Mouse (Mus musculus): ENCODE results near the gene Hoxb2. TPM values are rescaled to one million over a fixed set of nuclear protein-coding genes. Genes with fewer than 3 reads are reported as not detected.

Hoxb2 gene
- polyA plus RNA-seq, 1 experiment from 2014 or later = 36.9 TPM

DNA sequence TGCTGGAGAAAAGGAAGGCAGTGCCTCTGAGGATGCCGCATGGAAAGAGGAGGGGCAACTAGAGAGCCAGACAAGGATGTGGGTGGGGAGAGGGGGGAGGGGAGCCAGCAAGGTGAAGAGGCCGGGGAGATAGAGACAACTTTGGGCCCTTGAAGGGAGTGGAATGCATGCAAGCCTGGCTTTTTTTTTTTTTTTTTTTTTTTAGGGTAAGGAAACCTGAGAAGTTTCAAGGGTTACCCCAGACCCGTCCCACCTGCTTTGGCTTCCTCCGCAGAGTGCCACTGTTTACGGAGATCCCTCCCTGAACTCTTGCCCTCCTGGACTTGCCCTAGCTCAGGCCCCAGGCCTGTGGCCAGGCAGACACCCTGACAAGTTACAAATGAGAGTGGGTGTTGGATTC is 13.5 kb downstream of the Hoxb2 start:
- Histone ChIP-seq H3K4me3 (no peak overlapping the region), H3K27me3 (peaks cover 47% of the 10 kb centered on the region), H3K27ac (no peak overlapping the region), H3K4me2 (no peak overlapping the region), H3K4me1 (peaks cover 22% of the 10 kb centered on the region), H3K9ac (no peak overlapping the region), H3K36me3 (no peaks in the 10 kb centered on the region), H3K9me3 (no peaks in the 10 kb centered on the region)
- ATAC-seq (ENCODE audit: borderline replicate concordance, extremely low read depth, low FRiP score, low TSS enrichment) = no peak
- 28% methylated on average over 5 of the region's 5 CpGs for WGBS

- peaks cover 47% of the 10 kb centered on the region for H3K27me3 ChIP-seq
- no peak within 1 kb of the TSS for H3K9ac ChIP-seq
These were observed 15.2 kb downstream of the Hoxb2 start, which contains the start of gene Hoxb1 for GRCm38 (mm10) chr11:96365441-96366091. Gene Hoxb1, plus strand, starts transcription at chr11:96365752.

DNA sequence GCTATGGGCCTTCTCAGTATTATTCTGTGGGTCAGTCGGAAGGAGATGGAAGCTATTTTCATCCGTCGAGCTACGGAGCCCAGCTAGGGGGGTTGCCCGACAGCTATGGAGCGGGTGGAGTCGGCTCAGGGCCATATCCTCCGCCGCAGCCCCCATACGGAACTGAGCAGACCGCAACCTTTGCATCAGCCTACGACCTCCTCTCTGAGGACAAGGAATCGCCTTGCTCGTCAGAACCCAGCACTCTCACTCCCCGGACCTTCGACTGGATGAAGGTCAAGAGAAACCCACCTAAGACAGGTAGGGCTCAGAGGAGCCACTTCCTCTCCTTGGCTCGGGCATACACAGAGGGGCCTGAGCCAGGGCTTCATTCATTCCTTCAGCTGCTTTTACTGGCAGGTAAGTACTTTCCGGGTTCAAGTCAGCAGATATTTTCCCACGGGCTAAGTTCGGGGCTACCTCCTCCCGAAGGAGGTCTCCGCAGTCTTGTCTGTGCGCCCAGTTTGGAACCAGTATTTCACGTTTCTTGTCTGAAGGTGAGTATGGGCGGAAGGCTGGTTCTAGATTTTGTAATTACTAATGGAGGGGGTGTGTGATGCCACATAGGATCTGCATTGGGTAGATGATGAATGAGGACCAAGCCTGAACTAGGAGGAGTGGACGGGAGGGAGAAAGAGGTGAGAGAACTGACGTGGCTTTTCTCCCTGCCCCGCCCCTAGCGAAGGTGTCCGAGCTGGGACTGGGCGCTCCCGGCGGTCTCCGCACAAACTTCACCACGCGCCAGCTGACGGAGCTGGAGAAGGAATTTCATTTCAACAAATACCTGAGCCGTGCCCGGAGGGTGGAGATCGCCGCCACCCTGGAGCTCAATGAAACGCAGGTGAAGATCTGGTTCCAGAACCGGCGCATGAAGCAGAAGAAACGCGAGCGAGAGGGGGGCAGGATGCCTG is 16.0 kb downstream of the Hoxb2 start:
- Histone ChIP-seq H3K36me3 (no peaks in the 10 kb centered on the region), H3K4me2 (peak overlapping the region; percentile 51), H3K4me1 (peaks cover 22% of the 10 kb centered on the region), H3K27ac (no peak overlapping the region), H3K9me3 (no peaks in the 10 kb centered on the region), H3K9ac (no peak overlapping the region), H3K4me3 (peak overlapping the region; percentile 17), H3K27me3 (peaks cover 47% of the 10 kb centered on the region)
- no peak for ATAC-seq (ENCODE audit: borderline replicate concordance, extremely low read depth, low FRiP score, low TSS enrichment)
- 9% methylated on average over 47 of the region's 47 CpGs for WGBS

More at GRCm38 (mm10) chr11:96365441-96366091, 15.2 kb downstream of the Hoxb2 start, which contains the start of gene Hoxb1:
- Histone ChIP-seq H3K27ac (no peak within 1 kb of the TSS), H3K4me1 (peaks cover 22% of the 10 kb centered on the region), H3K4me3 (peak within 1 kb of the TSS; percentile 17), H3K4me2 (peak within 1 kb of the TSS; percentile 51), H3K36me3 (no peaks in the 10 kb centered on the region), H3K9me3 (no peaks in the 10 kb centered on the region)
- no peak for ATAC-seq (ENCODE audit: borderline replicate concordance, extremely low read depth, low FRiP score, low TSS enrichment)
- WGBS = 18% methylated on average over 26 of the region's 26 CpGs

DNA sequence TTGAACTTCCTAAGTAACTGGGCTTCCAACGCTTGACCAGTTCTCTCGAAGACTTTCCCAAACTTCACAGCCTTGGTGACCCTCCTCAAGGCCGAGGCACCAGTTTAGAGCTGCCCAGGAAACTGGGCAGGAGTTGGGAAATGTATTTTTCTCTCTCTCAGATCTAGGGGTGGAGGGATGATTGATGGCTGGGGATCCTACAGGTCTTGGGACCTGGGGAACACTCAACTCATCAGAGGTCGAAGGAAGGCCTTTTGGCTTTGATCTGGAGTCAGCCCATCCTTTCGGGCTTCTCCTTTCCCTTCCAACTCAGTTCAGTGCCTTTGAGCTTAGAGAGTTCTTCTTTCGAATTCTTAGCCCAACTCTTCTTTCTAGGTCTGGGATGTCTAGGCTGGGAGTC is 16.8 kb downstream of the Hoxb2 start:
- Histone ChIP-seq H3K4me2 (peak overlapping the region; percentile 51), H3K27me3 (peaks cover 47% of the 10 kb centered on the region), H3K4me3 (peak overlapping the region; percentile 17), H3K9me3 (no peaks in the 10 kb centered on the region), H3K27ac (no peak overlapping the region), H3K9ac (no peak overlapping the region), H3K36me3 (no peaks in the 10 kb centered on the region), H3K4me1 (peaks cover 28% of the 10 kb centered on the region)
- 49% methylated on average over 6 of the region's 6 CpGs for WGBS
- ATAC-seq (ENCODE audit: borderline replicate concordance, extremely low read depth, low FRiP score, low TSS enrichment) = no peak

- H3K27me3 ChIP-seq = peaks cover 41% of the 10 kb centered on the region
- no peaks in the 10 kb centered on the region for H3K9me3 ChIP-seq
- WGBS = 44% methylated on average over 5 of the region's 5 CpGs
- H3K4me3 ChIP-seq = no peak overlapping the region
- H3K27ac ChIP-seq = no peak overlapping the region
- no peaks in the 10 kb centered on the region for H3K36me3 ChIP-seq
- H3K4me1 ChIP-seq = peaks cover 34% of the 10 kb centered on the region
- H3K9ac ChIP-seq = no peak overlapping the region
- ATAC-seq (ENCODE audit: borderline replicate concordance, extremely low read depth, low FRiP score, low TSS enrichment) = no peak
- no peak overlapping the region for H3K4me2 ChIP-seq
These were observed 18.4 kb downstream of the Hoxb2 start for GRCm38 (mm10) chr11:96368686-96369085.

GRCm38 (mm10) chr11:96369140-96369539 is 18.8 kb downstream of the Hoxb2 start:
- Histone ChIP-seq H3K27ac (no peak overlapping the region), H3K4me2 (no peak overlapping the region), H3K9me3 (no peaks in the 10 kb centered on the region), H3K9ac (no peak overlapping the region), H3K27me3 (peaks cover 37% of the 10 kb centered on the region), H3K4me3 (no peak overlapping the region), H3K36me3 (no peaks in the 10 kb centered on the region), H3K4me1 (peaks cover 29% of the 10 kb centered on the region)
- 57% methylated on average over 7 of the region's 7 CpGs for WGBS
- ATAC-seq (ENCODE audit: borderline replicate concordance, extremely low read depth, low FRiP score, low TSS enrichment) = no peak

- Histone ChIP-seq H3K4me3 (no peak overlapping the region), H3K4me2 (no peak overlapping the region), H3K4me1 (peaks cover 19% of the 10 kb centered on the region), H3K27ac (no peak overlapping the region), H3K9ac (no peak overlapping the region), H3K27me3 (peaks cover 12% of the 10 kb centered on the region), H3K9me3 (no peaks in the 10 kb centered on the region), H3K36me3 (no peaks in the 10 kb centered on the region)
- 40% methylated on average over 3 of the region's 3 CpGs for WGBS
- ATAC-seq (ENCODE audit: borderline replicate concordance, extremely low read depth, low FRiP score, low TSS enrichment) = no peak
These were observed 21.4 kb downstream of the Hoxb2 start for GRCm38 (mm10) chr11:96371726-96372125.

DNA sequence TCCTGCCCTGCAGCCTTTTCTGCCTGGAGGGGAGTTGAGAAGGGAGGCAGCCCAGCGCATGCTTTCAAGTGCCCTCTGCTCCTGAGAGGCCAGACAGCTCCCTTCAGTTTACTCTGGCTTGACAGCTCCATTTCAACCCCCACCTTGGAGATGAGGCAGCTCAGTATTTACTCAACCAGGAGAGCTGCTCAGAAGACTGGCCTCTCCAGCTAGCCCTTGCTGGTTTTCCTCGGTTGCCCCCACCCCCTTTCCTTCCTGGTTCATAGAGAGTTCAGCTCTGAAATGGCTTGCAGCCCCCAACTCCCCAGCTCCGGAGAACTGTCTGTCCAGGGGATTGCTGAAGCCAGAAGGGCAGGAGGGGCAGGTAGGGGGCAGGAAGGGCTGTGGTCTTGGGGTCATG is 22.2 kb downstream of the Hoxb2 start:
- H3K27ac ChIP-seq = no peak overlapping the region; the same call in 1 of the 2 replicates
- peak; percentile 81; the same call in 1 of the 2 replicates for ATAC-seq (ENCODE audit: borderline replicate concordance, extremely low read depth, low FRiP score, low TSS enrichment)

GRCm38 (mm10) chr11:96374810-96375209 is 24.5 kb downstream of the Hoxb2 start:
- no peaks in the 10 kb centered on the region for H3K36me3 ChIP-seq
- WGBS = 47% methylated on average over 7 of the region's 7 CpGs
- no peak for ATAC-seq (ENCODE audit: borderline replicate concordance, extremely low read depth, low FRiP score, low TSS enrichment)
- no peak overlapping the region for H3K27ac ChIP-seq
- H3K9ac ChIP-seq = no peak overlapping the region
- H3K9me3 ChIP-seq = no peaks in the 10 kb centered on the region
- no peaks in the 10 kb centered on the region; the same call in 1 of the 2 replicates for H3K27me3 ChIP-seq
- H3K4me3 ChIP-seq = no peak overlapping the region
- peaks cover 14% of the 10 kb centered on the region for H3K4me1 ChIP-seq
- no peak overlapping the region for H3K4me2 ChIP-seq

More for the DNA sequence above, 22.2 kb downstream of the Hoxb2 start:
- H3K4me1 ChIP-seq = peaks cover 14% of the 10 kb centered on the region
- peaks cover 5% of the 10 kb centered on the region; the same call in 1 of the 2 replicates for H3K27me3 ChIP-seq
- H3K9me3 ChIP-seq = no peaks in the 10 kb centered on the region
- no peaks in the 10 kb centered on the region for H3K36me3 ChIP-seq
- no peak overlapping the region; the same call in 1 of the 2 replicates for H3K4me2 ChIP-seq
- H3K4me3 ChIP-seq = no peak overlapping the region
- H3K9ac ChIP-seq = no peak overlapping the region
- WGBS = 11% methylated on average over 3 of the region's 3 CpGs

DNA sequence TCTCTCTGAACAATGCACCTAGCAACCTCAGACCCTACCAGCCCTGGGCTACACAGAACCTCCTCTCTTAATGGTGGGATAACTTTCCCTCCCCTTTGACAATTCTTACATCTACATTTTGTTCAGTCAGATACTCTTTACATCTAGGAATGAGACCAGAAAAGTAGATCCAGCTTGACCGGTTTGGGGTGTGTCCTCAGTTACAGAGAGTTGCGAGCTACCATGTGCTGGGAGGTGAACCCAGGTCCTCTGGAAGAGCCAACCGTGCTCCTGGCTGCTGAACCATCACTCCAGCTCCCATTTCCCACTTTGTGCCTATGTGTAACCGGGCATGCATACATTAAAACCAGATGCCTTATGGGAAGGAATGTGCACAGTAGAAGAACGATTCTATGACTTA is 33.1 kb downstream of the Hoxb2 start:
- 55% methylated on average over 5 of the region's 5 CpGs for WGBS
- H3K27me3 ChIP-seq = no peaks in the 10 kb centered on the region; the same call in 1 of the 2 replicates
- ATAC-seq (ENCODE audit: borderline replicate concordance, extremely low read depth, low FRiP score, low TSS enrichment) = no peak

DNA sequence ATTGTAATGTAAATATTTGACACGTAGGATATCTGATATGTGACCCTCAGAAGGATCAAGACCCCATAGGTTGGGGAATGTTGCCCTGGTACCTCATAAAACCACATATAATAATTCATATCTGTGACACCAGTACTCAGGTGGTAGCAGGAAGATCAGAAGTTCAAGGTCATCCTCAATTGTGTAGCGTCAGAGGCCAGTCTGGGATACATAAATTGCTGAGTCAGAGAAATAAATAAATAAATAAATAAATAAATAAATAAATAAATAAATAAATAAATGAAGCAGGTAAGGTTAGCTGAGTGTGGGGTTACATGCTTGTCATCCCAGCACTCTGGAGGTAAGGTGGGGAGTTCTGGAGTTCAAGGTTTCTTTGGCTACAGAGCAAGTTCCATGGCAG is 37.3 kb downstream of the Hoxb2 start:
- Histone ChIP-seq H3K4me2 (no peak overlapping the region), H3K27ac (no peak overlapping the region), H3K27me3 (no peaks in the 10 kb centered on the region; the same call in 1 of the 2 replicates), H3K36me3 (no peaks in the 10 kb centered on the region), H3K9ac (no peak overlapping the region), H3K4me3 (no peak overlapping the region), H3K9me3 (no peaks in the 10 kb centered on the region), H3K4me1 (peaks cover 14% of the 10 kb centered on the region)
- no peak for ATAC-seq (ENCODE audit: borderline replicate concordance, extremely low read depth, low FRiP score, low TSS enrichment)
- WGBS = 70% methylated on average over 2 of the region's 2 CpGs

More for the DNA sequence above, 33.1 kb downstream of the Hoxb2 start:
- no peak overlapping the region for H3K27ac ChIP-seq
- no peaks in the 10 kb centered on the region for H3K9me3 ChIP-seq
- H3K4me1 ChIP-seq = peaks cover 13% of the 10 kb centered on the region
- no peak overlapping the region for H3K4me3 ChIP-seq
- H3K4me2 ChIP-seq = no peak overlapping the region
- H3K36me3 ChIP-seq = no peaks in the 10 kb centered on the region
- H3K9ac ChIP-seq = no peak overlapping the region
